Mouse (Mus musculus) left cerebral cortex, adult 9 months (tissue): ENCODE data around the gene Vstm4.

Experiments used
- DNase-seq, 2 experiments: peaks; one replicate each; pipeline ENCODE4 v3.0.0; 2022; ENCODE audit warnings: low spot score in 2 of 2

Vstm4 gene

DNA sequence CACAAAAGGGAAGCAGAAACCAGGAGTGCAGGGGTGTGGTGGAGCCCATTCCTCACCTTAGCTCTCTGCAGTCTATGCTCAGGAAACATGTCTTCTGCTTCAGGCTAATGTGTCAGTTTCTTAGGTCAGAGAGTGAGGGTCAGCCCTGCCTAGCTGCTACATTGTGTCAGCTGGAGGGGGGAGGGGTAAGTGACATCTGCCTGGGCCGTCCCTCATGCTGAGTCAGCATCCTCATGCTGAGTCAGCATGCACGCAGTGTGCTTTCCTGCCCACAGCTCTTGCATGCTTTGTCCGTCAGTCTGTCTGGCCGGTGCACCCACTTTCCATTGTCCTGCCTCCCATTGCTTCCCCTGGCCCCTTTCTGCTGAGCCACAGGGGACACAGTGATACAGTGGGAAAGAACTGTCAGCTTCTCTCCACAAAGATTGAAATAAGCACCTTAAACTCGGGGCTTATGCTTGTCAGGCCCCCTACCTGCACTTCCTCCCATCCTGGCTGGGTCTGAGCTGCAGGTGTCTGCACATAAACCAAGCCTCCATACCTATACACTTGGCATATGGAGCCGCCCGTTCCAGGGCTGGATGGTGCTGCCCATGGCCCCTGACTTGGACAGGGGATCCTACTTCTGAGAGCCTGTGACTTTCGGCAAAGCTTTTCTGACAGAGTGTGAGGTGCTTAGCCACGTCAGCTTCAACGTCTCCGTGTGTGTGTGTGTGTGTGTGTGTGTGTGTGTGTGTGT lies 3.4 kb downstream of the Vstm4 start:
- DNase-seq, result no peak

DNA sequence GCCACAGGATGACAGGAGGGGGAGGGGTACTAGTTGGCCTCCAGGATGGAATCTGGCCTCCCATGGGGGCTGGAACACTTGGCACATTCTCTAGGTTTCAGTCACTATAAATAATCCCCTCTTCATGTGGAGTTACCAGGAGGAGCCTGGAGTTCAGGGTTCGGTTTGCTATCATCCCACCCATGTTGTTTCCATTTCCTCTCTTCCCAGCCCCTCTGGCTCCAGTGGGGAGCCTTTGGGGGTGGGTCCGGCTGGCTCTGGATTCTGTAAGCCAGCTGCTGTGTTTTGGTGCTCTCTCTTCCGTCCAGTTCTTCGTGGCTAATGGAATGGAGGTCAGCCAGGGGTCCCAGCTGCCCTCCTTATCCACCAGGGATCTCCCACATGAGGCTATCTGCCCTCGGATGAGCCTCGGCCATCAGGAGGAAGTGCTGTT lies 4.6 kb downstream of the Vstm4 start:
- no peak for DNase-seq

DNA sequence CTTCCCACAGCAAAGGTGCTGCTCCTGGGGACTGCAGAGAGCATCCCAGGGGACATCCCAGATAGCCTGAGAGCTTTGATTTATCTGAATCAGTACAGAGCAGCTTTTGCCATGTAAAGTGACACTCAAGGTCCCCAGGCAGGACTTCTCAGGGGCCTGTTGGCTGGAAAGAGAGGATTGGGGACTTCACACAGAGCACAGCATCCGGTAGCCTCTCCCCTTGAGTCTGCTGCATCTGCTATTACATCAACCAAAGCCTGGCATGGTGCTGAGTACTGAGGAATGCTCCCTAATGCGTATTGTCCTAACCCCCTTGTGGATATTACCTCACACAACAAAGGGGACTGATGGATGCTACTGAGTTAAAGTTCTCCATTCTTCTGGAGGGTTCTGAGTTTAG lies 5.1 kb downstream of the Vstm4 start:
- no peak for DNase-seq

DNA sequence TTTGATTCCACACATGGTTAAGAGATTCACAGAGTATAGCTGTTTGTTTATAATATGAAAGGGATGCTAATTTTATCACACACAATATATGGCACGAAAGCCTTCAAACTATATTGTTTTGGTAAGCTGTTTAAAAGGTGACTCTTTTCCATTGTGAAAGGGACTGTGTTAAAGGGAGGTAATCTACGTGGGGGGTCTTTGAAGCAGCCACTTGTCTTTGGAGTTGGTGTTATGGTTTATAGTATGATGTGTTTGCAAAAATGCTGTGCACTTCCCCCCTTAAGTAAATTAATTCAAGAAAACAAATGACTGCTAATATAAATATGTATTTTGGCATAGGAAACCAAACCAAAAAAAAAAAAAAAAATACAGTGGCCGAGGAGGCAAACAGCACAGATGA lies 8.8 kb downstream of the Vstm4 start:
- DNase-seq, result no peak

DNA sequence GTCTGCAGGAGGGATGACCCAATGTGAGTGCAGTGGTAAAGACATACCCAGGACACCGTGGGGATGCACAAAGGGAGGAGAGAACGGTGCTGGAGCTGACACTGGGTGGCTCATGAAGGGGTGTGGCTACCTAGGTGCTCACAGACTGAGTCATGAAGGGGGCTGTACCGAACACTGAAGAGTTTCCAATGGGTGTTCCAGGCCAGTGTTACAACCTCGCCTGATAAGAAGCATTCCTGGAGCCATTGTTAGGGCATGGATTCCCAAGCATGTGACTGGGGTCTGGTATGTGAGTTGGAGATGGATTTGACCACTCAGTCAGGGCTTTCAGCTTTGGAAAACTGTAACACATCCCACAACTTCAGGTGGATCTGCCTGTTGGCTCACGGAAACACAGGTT lies 15.4 kb downstream of the Vstm4 start:
- no peak for DNase-seq

DNA sequence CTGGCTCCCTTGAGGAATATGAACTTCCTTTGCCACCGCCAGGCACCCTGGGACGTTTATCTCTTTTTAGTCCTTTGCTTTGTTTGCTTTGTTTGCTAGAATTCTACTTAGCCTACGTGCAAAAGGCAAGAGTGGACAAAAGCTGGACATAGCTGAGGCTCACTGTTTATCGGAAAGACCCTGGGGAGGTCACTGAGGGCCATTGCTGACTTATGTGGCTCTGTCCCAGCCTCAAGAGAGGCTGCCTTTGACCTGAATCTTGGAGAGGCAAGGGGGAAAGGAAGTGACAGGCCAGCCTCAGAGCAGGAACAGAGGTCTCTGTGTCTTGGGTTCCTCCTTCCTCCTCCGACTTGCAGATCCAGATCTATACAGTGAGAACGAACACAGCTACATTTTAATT lies 21.0 kb downstream of the Vstm4 start:
- DNase-seq, result no peak

DNA sequence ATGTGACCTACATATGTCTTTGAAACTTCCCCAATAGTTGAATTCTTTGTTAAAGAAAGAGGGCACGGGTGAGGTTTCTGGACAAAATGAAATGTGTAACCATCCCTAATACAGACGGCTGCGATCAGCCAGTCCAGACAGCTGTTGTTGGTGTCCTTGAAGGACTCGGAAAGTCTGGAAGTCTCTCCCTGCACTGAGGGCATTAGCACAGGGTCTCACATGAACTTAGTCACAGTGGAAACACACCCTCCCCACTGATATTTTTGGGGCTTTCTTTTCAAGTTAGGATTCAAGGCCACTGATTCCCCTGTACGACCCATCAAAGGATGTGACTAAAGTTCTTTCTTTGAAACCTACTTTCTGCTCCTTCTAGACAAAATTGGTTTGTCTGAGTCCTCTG lies 23.8 kb downstream of the Vstm4 start:
- DNase-seq, result no peak

DNA sequence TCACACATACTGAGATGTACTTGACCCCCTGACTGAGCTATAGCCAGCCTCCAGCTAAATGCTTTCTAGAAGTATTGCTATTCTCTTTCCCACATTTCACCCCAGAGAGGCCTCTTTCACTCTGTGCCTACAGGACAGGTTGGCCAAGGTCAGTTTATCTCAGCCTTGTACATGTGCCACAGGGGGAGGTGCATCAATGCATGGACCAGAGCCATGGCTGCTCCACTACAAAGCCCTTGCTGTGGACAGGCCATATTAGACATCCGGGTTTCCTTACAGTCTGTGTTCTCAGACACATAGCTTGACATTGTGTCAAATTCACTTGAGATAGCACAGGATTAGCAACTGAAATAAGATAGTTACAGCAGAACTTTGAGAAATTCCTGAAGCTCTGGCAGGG lies 25.1 kb downstream of the Vstm4 start:
- no peak for DNase-seq

DNA sequence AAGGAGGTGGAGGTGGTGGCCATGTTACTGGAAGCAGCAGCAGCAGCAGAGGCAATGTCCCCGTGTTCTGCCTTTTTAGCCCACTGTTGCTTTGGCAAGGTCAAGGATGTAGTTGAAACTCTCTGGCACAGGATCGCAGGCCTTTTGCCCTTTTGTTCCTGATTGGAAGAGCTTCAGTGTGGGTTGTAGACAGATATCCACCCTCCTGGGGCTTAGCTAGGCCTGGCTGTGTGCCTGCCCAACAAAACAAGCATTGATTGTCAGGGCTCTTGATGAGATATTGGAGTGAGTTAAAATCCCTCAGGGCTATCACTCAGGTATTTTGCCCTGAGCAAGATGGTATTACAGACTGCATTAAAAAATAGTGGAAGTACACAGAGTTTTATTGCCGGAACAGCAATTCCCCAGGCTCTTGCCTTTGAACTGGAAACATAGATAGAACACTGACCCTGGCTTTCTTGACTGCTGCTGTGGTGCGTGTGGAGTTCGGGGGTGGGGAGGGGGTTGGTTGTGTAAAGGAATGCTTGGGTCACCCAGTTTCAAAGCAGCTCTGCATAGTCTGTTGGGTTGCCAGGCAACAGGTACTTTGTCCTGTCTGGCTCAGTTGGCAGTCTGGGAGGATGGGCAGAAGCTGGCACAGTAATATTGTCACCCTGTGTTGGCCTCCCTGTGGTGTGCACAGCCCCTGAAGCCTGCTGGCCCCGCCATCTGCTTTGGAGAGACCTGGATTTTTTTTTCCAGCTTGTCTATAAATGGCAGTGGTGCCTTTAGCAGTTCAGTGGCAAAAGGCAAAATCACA lies 32.5 kb downstream of the Vstm4 start:
- peak in 1 of 2 experiments; percentile 13 for DNase-seq

DNA sequence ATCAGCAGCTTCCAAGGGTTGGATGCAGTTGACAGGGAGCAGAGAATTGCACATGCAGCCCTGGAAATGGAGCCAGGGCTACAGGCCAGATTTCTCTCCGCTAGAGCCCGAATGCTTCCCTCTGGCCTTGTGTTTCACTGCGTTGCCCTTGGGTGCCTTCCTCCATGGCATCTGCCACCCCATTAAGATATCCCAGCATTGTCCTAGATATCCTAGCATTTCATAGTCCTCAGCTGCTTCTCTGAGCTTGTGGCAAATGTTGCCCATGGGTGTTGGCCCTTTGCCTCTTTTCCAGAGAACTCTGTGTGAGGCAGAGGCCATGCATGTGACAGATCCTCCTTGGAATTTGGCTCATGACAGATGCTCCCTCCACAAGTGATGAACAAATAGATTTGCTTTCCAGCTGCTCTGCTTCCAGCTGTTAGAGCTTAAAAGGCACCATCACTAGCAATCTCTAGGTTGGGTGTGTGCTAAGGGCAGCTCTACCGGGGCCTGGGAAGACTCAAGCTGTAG lies 37.8 kb downstream of the Vstm4 start:
- DNase-seq, result no peak

DNA sequence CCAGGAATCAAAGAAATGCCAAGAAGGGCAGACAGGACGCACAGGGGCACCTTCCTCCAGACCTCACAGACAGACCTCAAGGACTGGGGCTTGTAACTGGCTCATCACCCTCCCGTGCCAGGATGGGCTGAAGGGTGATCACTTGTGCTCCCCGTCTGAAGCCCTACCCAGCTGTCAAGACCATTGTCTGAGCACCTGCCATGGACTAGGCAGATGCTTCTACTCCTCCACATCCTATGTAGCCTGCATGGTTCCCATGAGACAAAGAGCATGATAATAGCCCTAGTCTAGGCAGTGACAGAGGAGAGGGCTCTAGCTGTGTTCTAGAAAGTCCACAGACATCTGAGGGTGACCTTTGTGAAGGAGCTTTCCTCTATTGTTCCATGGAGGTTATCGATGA lies 38.3 kb downstream of the Vstm4 start:
- DNase-seq, result no peak

DNA sequence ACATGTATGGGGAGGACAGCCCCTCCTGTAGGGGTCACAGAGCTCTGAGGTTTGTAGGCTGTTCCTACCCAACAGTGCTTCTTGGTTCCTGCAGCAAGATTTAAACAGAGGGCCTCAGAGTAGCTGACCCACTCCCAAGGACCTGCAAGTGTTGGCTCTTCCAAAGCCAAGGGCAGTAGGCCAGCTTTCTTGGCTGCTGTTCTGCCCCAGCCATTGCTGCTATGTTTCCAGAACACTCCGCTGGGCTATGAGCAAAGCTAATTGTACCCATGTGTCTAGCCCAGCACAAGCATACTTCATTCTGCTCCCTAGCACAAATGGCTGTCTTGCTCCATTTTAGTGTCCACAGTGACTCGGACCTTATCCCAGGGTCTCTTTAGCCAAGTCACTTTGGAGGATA lies 40.3 kb downstream of the Vstm4 start:
- DNase-seq, result peak in 1 of 2 experiments; percentile 48

DNA sequence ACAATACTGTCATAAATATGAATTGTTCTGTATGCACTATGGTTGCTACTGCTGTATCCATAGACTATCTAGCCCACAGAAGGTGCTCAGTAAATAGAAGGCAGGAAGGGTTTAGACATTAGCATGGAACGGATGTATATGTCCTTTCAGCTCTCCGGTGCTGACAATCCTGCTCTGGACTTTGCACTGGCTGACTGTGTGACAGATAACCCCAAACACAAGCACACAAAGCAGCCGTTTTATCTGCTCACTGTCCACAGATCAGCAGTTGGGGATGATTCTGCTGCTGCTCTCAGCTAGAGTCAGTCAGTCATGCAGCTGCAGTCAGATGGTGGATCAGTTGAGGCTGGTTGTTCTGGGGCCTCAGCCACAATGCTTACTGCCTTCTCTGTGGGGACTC lies 46.6 kb downstream of the Vstm4 start:
- no peak for DNase-seq

DNA sequence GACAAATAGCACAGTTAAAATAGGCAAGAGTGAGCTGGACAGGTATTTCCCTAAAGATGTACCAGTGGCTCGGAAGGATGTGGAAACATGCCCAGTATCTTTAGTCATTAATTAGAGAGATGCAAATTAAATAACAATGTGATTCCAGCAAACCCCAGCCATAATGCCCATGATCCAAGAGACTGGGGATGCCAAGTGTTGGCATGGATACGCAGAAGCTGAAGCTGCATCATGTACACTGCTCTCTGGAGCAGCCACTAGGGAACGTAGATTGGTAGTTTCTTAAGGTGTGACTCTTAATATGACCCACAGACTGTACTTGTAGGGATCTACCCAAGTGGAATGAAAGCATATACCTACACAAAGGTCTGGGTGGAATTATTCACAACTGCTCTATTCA lies 50.0 kb downstream of the Vstm4 start:
- no peak for DNase-seq

DNA sequence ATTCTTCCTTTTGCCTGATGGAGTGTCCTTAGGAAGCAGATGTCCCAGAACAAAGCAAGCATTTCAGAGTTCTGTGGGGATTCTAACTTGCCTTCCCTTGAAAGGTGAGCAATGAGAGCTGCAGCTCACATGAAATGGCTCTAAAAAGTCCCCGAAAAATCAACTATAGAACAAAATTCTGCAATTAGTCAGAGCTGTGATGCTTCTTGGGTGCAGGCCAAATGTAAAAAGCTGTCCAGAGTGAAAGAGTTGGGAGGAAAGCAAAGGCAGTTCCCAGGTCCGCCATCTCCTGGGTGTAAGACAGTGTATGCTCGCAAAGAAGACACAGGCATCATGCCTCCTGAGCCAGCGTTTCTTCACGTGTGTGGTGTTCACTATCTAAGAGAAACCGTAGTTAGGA lies 52.6 kb downstream of the Vstm4 start:
- peak in 1 of 2 experiments; percentile 35 for DNase-seq

DNA sequence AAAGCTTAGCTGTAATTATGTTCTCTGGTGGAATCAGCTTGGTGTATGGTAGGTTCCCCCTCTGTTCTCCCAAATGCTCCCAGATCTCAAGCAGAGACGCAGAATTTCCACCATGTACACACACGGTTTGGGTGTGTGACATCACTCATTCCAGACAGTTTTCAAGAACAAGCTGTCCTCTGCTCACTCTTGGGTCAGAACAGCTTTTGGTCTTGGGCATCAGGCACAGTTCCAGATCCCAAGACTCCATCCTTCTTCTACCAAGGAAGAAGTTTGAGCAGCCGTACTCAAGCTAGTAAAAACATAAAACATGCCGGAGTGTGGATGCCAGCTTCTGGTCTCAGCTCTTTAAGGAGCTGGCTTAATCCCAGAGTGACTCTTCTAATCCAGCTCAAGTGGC lies 54.6 kb downstream of the Vstm4 start:
- no peak for DNase-seq

DNA sequence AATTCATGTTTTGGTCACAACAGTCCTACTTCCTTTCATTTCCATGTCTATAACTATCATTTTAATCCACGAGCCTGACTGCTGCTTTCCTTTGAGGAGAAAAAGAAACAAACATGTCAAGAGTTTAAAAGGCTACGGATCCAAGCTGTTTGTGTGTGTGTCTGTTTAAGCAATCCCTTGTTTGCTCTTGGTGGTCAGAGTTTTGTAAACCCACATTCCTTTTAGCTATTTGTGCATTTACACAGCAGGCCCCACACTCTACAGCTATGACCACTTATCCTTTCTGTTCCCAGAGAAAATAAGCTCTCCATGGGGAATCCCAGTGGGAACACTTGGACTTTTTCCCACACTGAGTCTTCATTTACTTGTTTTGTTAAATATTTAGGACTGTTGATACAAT lies 58.8 kb downstream of the Vstm4 start:
- DNase-seq, result no peak

DNA sequence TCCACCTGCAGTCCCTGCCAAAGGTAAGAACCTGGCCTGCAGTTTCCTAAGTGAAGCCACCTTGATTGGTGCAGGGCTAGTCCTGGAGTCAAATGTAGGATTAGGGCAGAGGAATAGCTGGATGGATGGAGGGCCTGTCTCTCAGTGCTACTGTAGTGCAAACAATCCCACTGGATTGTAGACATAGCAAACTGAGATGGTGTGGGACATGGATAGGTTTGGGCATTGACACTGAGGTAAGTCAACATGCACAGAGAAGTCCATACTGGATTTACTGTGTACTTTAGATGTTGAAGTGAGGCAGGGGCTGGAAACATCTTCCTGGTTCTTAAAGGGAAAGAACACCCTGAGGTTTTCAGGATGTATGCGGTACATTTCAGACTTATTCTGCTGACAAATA lies 61.4 kb downstream of the Vstm4 start:
- DNase-seq, result no peak

DNA sequence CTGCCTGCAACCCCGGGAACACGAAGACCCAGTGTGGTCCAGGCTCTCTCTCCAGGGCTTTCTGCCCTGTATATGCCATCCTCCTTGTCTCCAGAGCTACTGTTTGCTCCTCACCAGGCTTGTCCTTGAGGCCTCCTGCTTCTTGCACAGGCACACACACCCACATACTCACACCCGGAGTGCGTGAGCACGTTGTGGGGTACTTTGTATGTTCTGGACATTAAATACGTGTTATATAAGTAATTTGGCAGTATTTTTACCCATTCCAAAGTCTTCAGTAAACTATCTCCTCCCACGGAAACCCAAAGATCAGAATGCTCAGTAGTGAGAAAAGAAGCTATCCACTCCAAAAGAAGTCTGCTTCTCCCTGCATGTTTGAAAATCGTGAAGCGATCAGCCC lies 67.3 kb downstream of the Vstm4 start:
- peak in 1 of 2 experiments; percentile 52 for DNase-seq

DNA sequence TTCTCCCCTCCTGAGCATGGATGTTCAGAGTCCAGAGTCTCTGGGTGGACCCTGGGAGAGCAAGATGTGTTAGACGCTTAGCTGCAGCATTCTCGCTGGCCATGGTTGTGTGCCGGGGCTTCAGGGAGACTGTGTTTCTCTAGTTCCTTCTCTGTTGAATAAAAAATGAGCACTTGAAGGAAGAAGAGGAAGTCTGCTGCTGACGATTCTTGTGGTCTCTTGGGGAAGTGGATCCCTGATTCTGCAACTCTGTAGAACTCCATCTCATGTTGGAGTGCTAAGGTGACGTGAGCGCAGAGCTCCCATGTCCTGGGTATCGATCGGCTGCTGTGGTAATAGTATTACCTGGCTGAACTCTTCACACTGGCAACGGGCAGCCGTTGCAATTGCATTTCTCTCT lies 75.2 kb downstream of the Vstm4 start:
- peak in 1 of 2 experiments; percentile 29 for DNase-seq

DNA sequence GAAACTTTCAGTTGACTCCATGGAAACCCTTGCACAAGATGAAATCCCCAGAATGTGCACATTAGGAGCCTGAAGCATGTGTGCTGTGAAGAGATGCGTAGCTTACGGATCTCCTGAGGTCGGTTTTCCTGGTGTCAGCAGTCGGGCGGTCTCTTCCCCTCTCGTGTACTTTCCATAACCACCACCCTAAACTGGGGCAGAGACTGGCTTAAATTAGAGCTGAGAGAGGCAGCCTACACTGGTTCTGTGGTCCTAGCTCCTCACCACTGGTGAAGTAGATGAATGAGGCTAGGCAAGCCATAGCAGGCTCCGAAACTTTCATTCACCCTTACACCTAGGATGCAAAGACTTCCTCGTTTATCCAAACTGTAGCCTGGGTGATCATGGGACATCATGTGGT lies 75.7 kb downstream of the Vstm4 start:
- DNase-seq, result peak in 1 of 2 experiments; percentile 12

DNA sequence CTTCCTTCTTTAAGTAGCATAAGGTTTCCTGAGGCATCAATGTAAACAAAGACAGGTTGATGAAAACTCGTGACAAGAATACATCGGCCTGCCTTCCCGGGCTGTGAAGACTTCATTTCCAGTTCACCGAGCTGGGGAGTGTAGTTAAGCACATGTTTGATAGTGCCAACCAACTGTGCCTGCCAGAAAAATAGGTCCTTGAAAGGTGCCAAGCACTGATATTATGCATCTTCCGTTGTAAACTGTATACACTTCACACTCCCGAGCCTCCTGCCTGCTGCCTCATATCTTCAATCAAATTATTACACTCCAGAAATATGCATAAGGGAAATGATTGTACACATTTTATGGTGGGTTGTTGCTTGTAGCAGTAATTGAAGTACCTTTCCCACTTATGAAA lies 77.5 kb downstream of the Vstm4 start:
- DNase-seq, result no peak

DNA sequence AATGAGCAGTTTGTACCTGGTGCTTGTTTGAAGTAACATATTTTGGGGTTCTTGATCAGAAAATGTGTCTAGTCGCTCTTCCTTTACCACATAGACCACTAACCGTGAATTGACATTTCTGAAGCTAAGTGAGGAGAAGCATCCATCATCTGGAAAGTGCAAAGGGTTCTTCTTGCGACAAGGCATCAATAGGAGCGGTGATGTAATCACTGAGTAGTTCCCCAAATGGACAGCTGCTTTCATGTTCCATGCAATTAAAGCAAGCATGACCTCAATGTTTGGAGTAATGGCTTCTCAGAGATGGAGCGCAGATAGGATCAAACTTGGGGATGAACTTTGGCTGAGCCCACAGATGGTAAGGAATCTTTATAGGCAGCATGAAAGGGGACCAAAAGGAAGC lies 82.7 kb downstream of the Vstm4 start:
- DNase-seq, result no peak
